Mouse (Mus musculus) CH12.LX (cell line): ENCODE data around the gene Tll2.

ENCODE experiments used
- EP300 ChIP-seq: IDR thresholded peaks from 2 replicates; pipeline ENCODE4 v1.6.1; 2011; ENCODE audit warnings: low read length, improper control_type of control experiment
- NELFE ChIP-seq: IDR thresholded peaks from 2 replicates; pipeline ENCODE4 v1.6.1; 2011; ENCODE audit warnings: low read depth, low read length, improper control_type of control experiment
- POLR2A ChIP-seq: IDR thresholded peaks from 2 replicates; pipeline ENCODE4 v1.6.1; 2011; ENCODE audit warnings: low read depth, mild to moderate bottlenecking, improper control_type of control experiment, low read length
- UBTF ChIP-seq: IDR thresholded peaks from 2 replicates; pipeline ENCODE4 v1.6.1; 2012; ENCODE audit warnings: low read depth, mild to moderate bottlenecking, inconsistent platforms, low read length, improper control_type of control experiment, moderate library complexity

GRCm38 (mm10) chr19:41086700-41087099 lies 119.9 kb downstream of the Tll2 start:
- TF ChIP-seq EP300, result no peak
- no peak for TF ChIP-seq NELFE
- no peak for TF ChIP-seq POLR2A
- no peak for TF ChIP-seq UBTF
